Mouse (Mus musculus): ENCODE measurements around the gene Nr1h5. TPM values are rescaled to one million over a fixed set of nuclear protein-coding genes. Genes with fewer than 3 reads are reported as not detected.

Nr1h5 gene
- 0.13 and 0.14 TPM in 2 replicates for polyA plus RNA-seq (2012; rRNA removed)

- no peak for DNase-seq (ENCODE audit: low read depth)
Observed at GRCm38 (mm10) chr3:102964033-102964432, at the start of gene Nr1h5. Gene Nr1h5, minus strand, starts transcription at chr3:102964133.

GRCm38 (mm10) chr3:103001595-103001994 is 37.7 kb upstream of the Nr1h5 start:
- no peak for DNase-seq (ENCODE audit: low read depth)

DNA sequence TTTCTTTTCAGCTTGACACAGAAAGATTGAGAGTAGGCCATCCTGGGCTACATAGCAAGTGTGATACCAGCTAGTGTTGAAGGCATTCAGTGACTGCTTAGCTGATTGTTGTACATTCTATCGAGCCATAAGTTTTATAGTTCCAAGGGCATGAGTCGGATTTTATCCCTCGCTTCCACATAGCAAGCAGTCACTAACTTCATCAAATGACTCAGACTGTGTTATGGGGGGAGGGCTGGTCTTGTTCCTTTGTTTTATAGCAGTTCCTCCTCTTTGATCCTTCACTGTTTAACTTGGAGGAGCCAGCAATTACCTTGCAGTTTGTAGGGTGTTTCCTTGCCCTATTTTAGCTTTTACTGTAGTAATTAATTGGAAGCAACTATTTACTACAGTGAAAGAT is 33.7 kb upstream of the Nr1h5 start:
- no peak for DNase-seq (ENCODE audit: low read depth)

DNA sequence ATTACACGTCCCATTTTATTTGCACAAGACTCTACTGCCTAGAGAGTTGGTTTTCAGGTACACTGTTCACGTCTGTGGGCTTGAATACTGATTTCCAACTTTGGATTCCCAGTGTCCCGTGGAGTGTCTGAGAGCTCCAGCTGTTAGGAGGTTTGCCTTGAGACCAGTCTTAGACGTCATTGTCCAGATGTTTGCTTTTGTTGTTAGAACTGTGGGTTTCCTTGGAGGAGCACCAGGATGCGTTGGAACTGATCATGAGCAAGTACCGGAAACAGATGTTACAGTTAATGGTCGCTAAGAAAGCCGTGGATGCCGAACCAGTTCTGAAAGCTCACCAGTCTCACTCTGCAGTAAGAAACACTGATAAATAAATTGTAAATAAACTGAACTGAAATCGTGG is 33.1 kb upstream of the Nr1h5 start:
- DNase-seq (ENCODE audit: low read depth) = no peak

DNA sequence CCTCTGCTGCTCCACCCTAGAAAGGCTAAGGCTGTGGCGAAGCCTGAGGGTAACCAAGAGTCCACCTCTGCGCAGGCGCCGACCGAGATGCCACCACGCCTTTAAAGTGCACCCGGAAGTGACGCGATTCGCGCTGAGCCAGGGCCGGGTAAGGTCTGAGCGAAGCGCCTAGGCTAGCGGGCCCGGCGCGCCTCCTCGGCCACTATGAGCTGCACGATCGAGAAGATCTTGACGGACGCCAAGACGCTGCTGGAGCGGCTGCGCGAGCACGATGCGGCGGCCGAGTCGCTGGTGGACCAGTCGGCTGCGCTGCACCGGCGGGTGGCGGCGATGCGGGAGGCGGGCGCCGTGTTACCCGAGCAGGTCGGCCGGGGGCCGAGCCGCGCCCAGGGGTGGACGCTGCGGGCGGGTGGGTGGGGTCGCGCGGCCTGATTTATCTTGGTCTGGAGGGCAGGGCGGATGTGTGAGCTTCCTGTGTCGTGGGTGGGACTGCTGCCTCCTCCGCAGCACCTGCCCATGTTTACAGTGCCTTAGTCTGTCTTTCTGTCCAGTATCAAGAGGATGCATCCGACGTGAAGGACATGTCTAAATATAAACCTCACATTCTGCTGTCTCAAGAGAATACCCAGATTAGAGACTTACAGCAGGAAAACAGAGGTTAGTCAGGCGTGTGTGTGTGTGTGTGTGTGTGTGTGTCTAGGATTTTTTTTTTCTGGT is 31.8 kb upstream of the Nr1h5 start, which contains the start of gene Sike1:
Gene Sike1 (plus strand): TSS at position 104 of the 717 bp plus-strand sequence.
- no peak for DNase-seq (ENCODE audit: low read depth)

DNA sequence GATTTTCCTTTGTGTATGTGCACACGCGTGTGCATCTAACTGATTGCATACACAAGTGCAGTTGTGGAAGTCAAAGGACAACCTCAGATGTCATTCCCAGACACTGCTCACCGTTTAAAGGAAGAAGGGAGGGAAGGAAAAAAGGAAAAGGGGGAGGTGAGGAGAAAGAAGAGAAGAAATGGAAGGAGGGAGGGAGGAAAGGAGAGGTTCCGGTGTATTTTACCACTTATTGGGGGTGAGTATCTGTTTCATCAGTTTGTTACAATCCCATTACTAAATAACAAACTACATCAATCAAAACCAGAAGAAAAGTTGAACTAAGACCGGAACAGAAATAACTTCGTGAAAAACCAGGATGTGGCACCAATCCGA is 31.3 kb upstream of the Nr1h5 start:
- no peak for DNase-seq (ENCODE audit: low read depth)

- no peak for DNase-seq (ENCODE audit: low read depth)
Observed at GRCm38 (mm10) chr3:102992936-102993335, 29.0 kb upstream of the Nr1h5 start.

DNA sequence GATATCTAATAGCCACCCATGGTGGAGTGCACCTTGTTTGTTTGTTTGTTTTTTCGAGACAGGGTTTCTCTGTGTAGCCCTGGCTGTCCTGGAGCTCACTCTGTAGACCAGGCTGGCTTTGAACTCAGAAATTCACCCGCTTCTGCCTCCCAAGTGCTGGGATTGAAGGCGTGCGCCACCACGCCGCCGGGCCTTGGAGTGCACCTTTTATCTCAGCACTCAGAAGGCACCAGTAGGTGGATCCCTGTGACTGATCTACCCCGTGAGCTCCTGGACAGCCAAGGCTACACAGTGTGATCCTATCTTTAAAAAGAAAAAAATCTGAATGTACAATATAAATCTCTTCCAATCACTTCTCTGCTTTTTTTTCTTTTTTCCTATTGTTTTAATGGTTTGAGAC is 27.1 kb upstream of the Nr1h5 start:
- DNase-seq (ENCODE audit: low read depth) = no peak

GRCm38 (mm10) chr3:102980349-102980736 is 16.4 kb upstream of the Nr1h5 start:
- no peak for DNase-seq (ENCODE audit: low read depth)

DNA sequence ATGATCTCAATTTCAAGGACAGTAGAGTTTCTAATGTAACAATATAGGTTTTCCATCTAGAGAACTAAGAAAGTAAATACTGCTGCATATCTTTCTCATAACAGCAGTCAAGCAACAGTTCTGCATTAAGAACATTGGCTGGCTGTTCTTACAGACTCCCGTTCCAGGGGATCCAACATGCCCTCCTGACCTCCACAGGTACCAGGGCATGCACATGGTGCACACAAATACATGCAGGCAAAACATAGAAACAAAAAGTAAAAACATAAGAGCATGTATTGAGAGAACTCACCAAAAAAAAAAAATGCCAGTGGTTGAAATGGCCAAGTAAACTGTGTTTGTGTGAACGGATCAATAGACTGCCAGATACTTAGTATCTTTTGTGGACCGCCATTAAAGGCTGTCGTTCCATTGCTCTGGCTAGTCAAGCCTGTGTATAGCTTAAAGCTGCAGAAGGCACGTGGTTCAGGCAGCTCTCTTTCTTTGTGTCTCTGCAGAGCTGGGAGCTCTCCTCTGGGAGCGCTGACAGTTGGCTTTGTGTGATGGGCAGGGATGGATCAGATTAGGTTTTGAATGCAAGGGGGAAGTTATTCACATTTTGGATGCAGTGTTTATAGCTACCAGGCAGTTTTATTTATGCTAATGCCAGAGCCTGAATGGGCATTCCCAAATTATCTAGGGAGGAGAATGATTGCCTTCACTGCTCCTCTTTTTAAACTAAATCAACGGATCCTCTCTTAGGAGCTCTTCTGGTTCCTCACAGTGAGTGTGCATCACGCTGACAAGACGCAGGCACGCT is 15.8 kb upstream of the Nr1h5 start:
- no peak for DNase-seq (ENCODE audit: low read depth)

GRCm38 (mm10) chr3:102976906-102977305 is 13.0 kb upstream of the Nr1h5 start:
- no peak for DNase-seq (ENCODE audit: low read depth)

- DNase-seq (ENCODE audit: low read depth) = no peak
Observed at GRCm38 (mm10) chr3:102970508-102970907, 6.6 kb upstream of the Nr1h5 start.

DNA sequence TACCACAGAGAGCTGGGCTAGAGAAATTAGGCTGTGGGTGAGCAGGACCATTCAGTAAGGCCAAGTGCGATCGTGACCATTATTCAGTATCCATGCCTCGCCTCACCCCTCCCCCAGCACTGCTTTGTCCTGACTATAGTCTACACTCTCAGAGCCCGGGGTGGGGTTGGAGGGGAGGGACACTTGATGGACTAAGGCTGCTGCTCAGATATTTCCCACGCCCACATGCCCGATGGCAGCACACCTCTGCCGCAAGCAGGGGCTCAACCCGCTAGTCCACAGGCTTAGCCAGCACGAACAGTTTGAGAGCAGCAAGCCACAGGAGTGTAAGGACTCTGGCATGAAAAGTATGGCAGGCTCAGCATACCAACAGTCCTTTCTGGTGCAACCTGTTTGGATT is 6.1 kb upstream of the Nr1h5 start:
- DNase-seq (ENCODE audit: low read depth) = no peak

DNA sequence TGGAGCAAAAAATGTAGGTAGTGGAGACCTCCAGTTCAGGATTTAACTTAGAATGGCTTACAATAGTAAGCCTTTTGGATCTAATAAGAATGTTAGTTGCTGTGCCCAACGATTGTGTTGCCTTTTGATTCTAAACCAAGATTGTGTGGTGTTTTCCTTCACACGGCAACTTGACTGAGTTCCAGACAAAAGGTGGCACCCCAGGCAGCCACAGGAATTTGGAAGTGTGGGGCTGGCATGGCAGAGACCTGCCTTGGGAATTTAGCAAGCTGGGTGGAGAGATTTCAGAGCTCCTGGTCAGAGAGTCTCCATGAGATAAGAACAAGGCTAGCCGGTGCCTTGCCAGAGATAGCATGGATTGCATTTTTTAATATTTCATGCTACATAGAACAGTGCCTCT is 8.3 kb downstream of the Nr1h5 start:
- no peak for DNase-seq (ENCODE audit: low read depth)

DNA sequence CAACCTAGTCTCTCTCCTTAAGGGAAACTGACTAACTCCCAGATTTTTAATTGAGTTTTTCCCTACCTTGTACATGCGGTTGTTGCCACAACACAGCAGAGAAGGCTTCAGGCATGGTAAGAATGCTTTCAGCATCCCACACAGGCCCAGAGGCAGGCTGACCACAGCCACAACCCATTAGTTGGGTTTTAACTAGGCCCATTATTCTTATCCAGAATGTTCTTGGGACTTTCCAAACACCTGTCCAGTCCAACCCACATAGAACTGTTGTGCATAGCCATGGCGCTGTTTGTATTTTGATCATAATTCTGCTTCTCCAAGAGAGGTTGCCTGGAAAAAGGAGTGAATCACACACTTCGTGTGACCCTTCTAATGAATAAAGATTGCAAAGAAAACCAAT is 8.8 kb downstream of the Nr1h5 start:
- DNase-seq (ENCODE audit: low read depth) = no peak

DNA sequence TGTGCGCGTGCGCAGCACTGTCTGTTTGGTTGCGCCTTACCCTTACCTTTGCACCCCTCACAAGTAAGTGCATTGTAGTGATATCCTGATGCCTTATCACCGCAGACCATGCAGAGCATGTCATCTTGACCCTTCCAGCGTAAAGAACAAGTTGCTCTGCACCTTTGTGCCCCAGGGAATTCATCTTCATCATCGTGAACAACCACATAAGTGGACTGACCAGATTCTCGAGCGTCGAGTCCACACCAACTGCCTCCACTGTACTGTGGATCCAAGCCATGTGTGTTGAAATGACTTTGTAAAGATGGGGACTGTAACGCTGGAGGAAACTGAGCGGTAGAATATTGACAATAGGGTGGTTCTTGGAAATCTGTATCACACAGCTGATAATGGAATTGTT is 9.5 kb downstream of the Nr1h5 start:
- DNase-seq (ENCODE audit: low read depth) = no peak

DNA sequence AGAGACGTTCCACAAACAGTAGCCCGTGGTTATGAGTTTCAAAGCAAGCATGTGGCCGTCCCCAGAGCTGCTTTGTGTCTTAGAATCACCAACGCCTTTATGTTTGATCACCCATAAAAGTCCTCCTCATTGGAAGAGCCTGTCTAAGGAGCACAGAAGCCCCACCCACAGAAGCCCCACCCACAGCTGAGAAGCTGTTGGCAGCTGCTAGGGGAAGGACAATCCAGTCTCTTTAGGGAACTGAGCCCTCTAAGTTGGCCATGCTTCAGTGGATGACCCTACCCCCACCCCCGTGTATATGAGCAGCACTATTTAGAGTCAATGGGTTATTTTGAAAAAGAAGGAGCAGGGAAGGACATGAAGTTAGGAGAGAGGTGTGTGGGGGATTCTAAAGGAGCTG is 17.1 kb downstream of the Nr1h5 start:
- no peak for DNase-seq (ENCODE audit: low read depth)

GRCm38 (mm10) chr3:102946312-102946711 is 17.6 kb downstream of the Nr1h5 start:
- no peak for DNase-seq (ENCODE audit: low read depth)

GRCm38 (mm10) chr3:102938100-102938499 is 25.8 kb downstream of the Nr1h5 start:
- no peak for DNase-seq (ENCODE audit: low read depth)

DNA sequence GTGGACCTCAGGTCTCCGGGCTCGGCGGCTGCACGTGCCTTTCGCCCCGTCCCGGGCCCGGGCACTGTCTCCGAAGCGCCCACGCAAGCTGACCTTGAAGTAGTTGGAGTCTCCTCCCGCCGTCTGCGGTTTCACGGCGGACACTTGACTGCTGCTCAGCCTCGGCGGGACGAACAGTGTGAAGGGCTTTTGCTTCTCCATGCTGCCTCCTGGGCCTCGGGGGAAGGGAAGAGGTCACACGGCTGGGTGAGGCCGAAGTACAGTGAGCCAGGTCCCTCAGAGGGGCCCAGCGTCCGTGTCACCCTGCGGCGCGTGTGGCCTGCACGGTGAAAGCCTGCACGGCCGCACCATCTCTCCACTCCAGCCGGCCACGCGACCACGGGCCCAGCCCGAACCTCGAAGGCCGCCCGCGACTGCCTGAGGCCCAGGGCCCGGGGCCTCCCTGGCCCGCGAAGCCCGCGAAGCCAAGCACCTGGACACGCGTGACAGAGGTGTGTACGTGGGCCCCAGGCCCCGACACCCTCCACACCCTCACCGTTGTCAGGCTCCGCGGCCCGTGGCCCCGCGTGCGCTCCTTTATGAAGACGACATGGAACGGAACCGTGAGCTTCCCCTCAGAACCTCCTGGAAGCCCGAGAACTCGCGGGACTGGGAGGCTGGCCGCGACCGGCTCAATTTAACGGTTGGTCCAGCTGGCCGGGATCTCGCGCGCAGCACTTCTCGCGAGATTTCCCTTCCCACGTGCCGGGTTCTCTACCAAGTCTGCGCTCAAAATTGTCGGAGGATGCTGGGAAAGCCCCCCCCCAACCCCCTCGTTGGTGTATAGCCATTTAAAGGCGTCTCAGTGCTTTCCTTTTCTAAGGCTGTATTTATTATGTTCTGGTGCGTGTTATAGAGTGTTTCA is 28.2 kb downstream of the Nr1h5 start, which contains the start of gene Sycp1:
Gene Sycp1 (minus strand): TSS at position 650 of the 904 bp plus-strand sequence.
- DNase-seq (ENCODE audit: low read depth) = no peak

- DNase-seq (ENCODE audit: low read depth) = no peak
Observed at GRCm38 (mm10) chr3:102899136-102899535, 64.8 kb downstream of the Nr1h5 start.

All from gonadal fat pad, adult 2 months (tissue).